Mouse (Mus musculus) kidney, postnatal 4 days (tissue): ENCODE measurements around the gene Phf7.

ENCODE experiments used
- DNase-seq, 2 experiments: peaks; one replicate each; pipeline ENCODE4 v3.0.0; 2021; ENCODE audit warnings: mixed read lengths in 2 of 2

Phf7 gene

GRCm38 (mm10) chr14:31232404-31233069 lies 18.6 kb downstream of the Phf7 start:
- DNase-seq, result no peak

- no peak for DNase-seq
Observed at GRCm38 (mm10) chr14:31230442-31230841, 20.7 kb downstream of the Phf7 start.

- peak in 1 of 2 experiments; percentile 45 for DNase-seq
Observed at GRCm38 (mm10) chr14:31228234-31228633, 22.9 kb downstream of the Phf7 start.

GRCm38 (mm10) chr14:31226978-31227377 lies 24.1 kb downstream of the Phf7 start:
- peak; percentile 78 to 85 for DNase-seq

GRCm38 (mm10) chr14:31217666-31218065 lies 33.5 kb downstream of the Phf7 start, which contains the start of gene Sema3g:
TSS of gene Sema3g (plus strand) at chr14:31217860.
- DNase-seq, result peak; percentile 83 to 91

- DNase-seq, result no peak
Observed at GRCm38 (mm10) chr14:31216846-31217245, 34.3 kb downstream of the Phf7 start, which contains the start of gene Nisch. TSS of gene Nisch (minus strand) at chr14:31216946.

- DNase-seq, result peak; percentile 74 to 82
Observed at GRCm38 (mm10) chr14:31215157-31216002, 35.7 kb downstream of the Phf7 start.

- DNase-seq, result no peak
Observed at GRCm38 (mm10) chr14:31214684-31215083, 36.4 kb downstream of the Phf7 start.

GRCm38 (mm10) chr14:31213868-31214267 lies 37.2 kb downstream of the Phf7 start:
- no peak for DNase-seq

- DNase-seq, result no peak
Observed at GRCm38 (mm10) chr14:31212499-31212898, 38.6 kb downstream of the Phf7 start.

- DNase-seq, result no peak
Observed at GRCm38 (mm10) chr14:31211854-31212253, 39.3 kb downstream of the Phf7 start.

GRCm38 (mm10) chr14:31209133-31209557 lies 42.0 kb downstream of the Phf7 start:
- no peak for DNase-seq

- no peak for DNase-seq
Observed at GRCm38 (mm10) chr14:31208084-31208483, 43.0 kb downstream of the Phf7 start, which contains the start of gene Tnnc1. TSS of gene Tnnc1 (plus strand) at chr14:31208312.

- DNase-seq, result no peak
Observed at GRCm38 (mm10) chr14:31207070-31207830, 43.9 kb downstream of the Phf7 start.

GRCm38 (mm10) chr14:31206472-31206981 lies 44.6 kb downstream of the Phf7 start:
- DNase-seq, result peak; percentile 98 to 99

- peak; percentile 74 to 78 for DNase-seq
Observed at GRCm38 (mm10) chr14:31205562-31206467, 45.3 kb downstream of the Phf7 start.

- DNase-seq, result no peak
Observed at GRCm38 (mm10) chr14:31205244-31205561, 45.9 kb downstream of the Phf7 start.

GRCm38 (mm10) chr14:31204844-31205243 lies 46.3 kb downstream of the Phf7 start:
- no peak for DNase-seq

GRCm38 (mm10) chr14:31200038-31200437 lies 51.1 kb downstream of the Phf7 start:
- DNase-seq, result no peak

- no peak for DNase-seq
Observed at GRCm38 (mm10) chr14:31199599-31199998, 51.5 kb downstream of the Phf7 start.
